Mouse (Mus musculus) CH12.LX (cell line): Measurements from ENCODE around the gene Pon3.

Experiments
- CTCF ChIP-seq, 2 experiments: IDR thresholded peaks in 1 of 2; conservative IDR thresholded peaks in 1 of 2; 2 replicates each; pipeline ENCODE4 v1.5.1; 2011 to 2012; ENCODE audit warnings: low read depth in 2 of 2, low read length in 2 of 2, improper control_type of control experiment in 1 of 2, inconsistent platforms in 1 of 2, mild to moderate bottlenecking in 1 of 2, moderate library complexity in 1 of 2
- E2F4 ChIP-seq: IDR thresholded peaks from 2 replicates; pipeline ENCODE4 v1.6.1; 2011; ENCODE audit warnings: low read depth, low read length, improper control_type of control experiment; ENCODE audit not compliant: insufficient replicate concordance
- MYC ChIP-seq: IDR thresholded peaks from 2 replicates; pipeline ENCODE4 v1.6.1; 2011; ENCODE audit warnings: low read depth, mild to moderate bottlenecking, improper control_type of control experiment, low read length
- SIN3A ChIP-seq: IDR thresholded peaks from 2 replicates; pipeline ENCODE4 v1.6.1; 2012; ENCODE audit warnings: low read length, improper control_type of control experiment, inconsistent platforms
- SMC3 ChIP-seq: IDR thresholded peaks from 2 replicates; pipeline ENCODE4 v1.6.1; 2011; ENCODE audit warnings: low read depth, low read length, improper control_type of control experiment
- ZMIZ1 ChIP-seq: IDR thresholded peaks from 2 replicates; pipeline ENCODE4 v1.6.1; 2012; ENCODE audit warnings: low read depth, mild to moderate bottlenecking, inconsistent platforms, low read length, improper control_type of control experiment

- TF ChIP-seq SIN3A = no peak
- no peak for TF ChIP-seq CTCF (conservative IDR thresholded peaks at IDR 0.05 in 1 of 2, IDR thresholded peaks at IDR 0.05 in 1 of 2; ENCODE audit: low read depth in 2 of 2, low read length in 2 of 2)
- no peak for TF ChIP-seq ZMIZ1
- no peak for TF ChIP-seq E2F4
- TF ChIP-seq MYC = no peak
- no peak for TF ChIP-seq SMC3
These were observed 8.7 kb upstream of the Pon3 start for GRCm38 (mm10) chr6:5264793-5265192.
